ENCODE assay signal across 9 mouse cellular contexts in the genomic region with DNA sequence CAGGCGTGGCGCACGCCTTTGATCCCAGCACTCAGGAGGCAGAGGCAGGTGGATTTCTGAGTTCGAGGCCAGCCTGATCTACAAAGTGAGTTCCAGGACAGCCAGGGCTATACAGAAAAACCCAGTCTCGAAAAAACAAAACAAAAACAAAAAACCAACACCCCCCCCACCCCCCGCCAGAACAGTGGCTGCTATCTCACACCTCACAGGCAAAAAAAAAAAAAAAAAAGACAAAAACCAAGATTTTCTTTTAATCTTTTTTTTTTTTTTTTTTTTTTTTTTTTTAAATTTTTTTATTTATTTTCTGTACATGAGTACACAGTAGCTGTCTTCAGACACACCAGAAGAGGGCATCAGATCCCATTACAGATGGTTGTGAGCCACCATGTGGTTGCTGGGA. TPM values are rescaled to one million over a fixed set of nuclear protein-coding genes. Genes with fewer than 3 reads are reported as not detected.
DNase-seq lines count a peak whose midpoint lies in the region; ATAC-seq and TF ChIP-seq lines count a peak whose summit lies in the region.
"Not testable (repeated sequence)": the region's sequence is repeated elsewhere in the genome, so short reads cannot be mapped to it uniquely, and the experiment has no call there.
"Had no signal": no experiment of that assay in that cellular context is flagged by ENCODE, and none has a peak within 500 bp of the region (broad histone marks: within the 10 kb centered on the region; RNA-seq: fewer than 3 reads in every experiment).

No protein-coding gene starts in this region.

- not testable (repeated sequence) for H3K4me1 ChIP-seq in ES-Bruce4 (ENCODE audit: control insufficient read depth, insufficient read depth, low read length); liver, embryonic 14.5 days (replicated peaks; ENCODE audit: control insufficient read depth in 2 of 2, insufficient read depth in 2 of 2, low read length in 1 of 2)
- H3K4me1 ChIP-seq in bone marrow macrophage, adult 2 months (ENCODE audit: control insufficient read depth, insufficient read depth, low read length): peaks cover 30% of the 10 kb centered on the region
- peaks cover 29% of the 10 kb centered on the region for H3K4me1 ChIP-seq in heart, embryonic 11.5 days (ENCODE audit: control insufficient read depth, insufficient read depth, low read length)
- H3K4me1 ChIP-seq in hindbrain, embryonic 14.5 days (replicated peaks; ENCODE audit: control insufficient read depth, insufficient read depth, low read length): peaks cover 18% of the 10 kb centered on the region
- peaks cover 63% of the 10 kb centered on the region for H3K4me1 ChIP-seq in kidney, embryonic 15.5 days
- H3K4me1 ChIP-seq in megakaryocyte, embryonic 14.5 days: peaks cover 61% of the 10 kb centered on the region

- not testable (repeated sequence) for TF ChIP-seq EP300 in ES-Bruce4 (IDR thresholded peaks at IDR 0.05; ENCODE audit: insufficient read depth, low read depth, low read length); liver, embryonic 14.5 days (IDR thresholded peaks at IDR 0.05; ENCODE audit: low read depth)

- not testable (repeated sequence) for H3K9ac ChIP-seq in ES-Bruce4 (ENCODE audit: low read depth, poor library complexity, severe bottlenecking); heart, embryonic 11.5 days (ENCODE audit: low read depth, low read length); hindbrain, embryonic 14.5 days; kidney, embryonic 15.5 days
- peak overlapping the region; percentile 99 for H3K9ac ChIP-seq in liver, embryonic 14.5 days (replicated peaks)

- not testable (repeated sequence) for DNase-seq in hindbrain, embryonic 14.5 days (ENCODE audit: low spot score); liver, embryonic 14.5 days (ENCODE audit: low read depth in 3 of 3, low spot score in 3 of 3)

- not testable (repeated sequence) for ATAC-seq in heart, embryonic 11.5 days (replicated peaks; ENCODE audit: insufficient number of reproducible peaks, low FRiP score, low TSS enrichment); hindbrain, embryonic 14.5 days (ENCODE audit: low FRiP score); kidney, embryonic 15.5 days (replicated peaks; ENCODE audit: low FRiP score); liver, embryonic 14.5 days (ENCODE audit: insufficient read depth)

- not testable (repeated sequence) for H3K27ac ChIP-seq in ES-Bruce4 (ENCODE audit: insufficient read depth, low read length); heart, embryonic 11.5 days (ENCODE audit: low read depth, low read length); hindbrain, embryonic 14.5 days
- H3K27ac ChIP-seq in bone marrow macrophage, adult 2 months (ENCODE audit: insufficient read depth, low read depth, low read length): peak overlapping the region; percentile 74; the same call in 1 of the 2 replicates
- H3K27ac ChIP-seq in kidney, embryonic 15.5 days: peak overlapping the region; percentile 83
- H3K27ac ChIP-seq in liver, embryonic 14.5 days: peak overlapping the region; percentile 100

- peak overlapping the region; percentile 79; the same call in 1 of the 2 replicates for H3K4me2 ChIP-seq in heart, embryonic 11.5 days
- H3K4me2 ChIP-seq in hindbrain, embryonic 14.5 days (replicated peaks): peak overlapping the region; percentile 73; the same call in 1 of the 2 replicates
- not testable (repeated sequence) for H3K4me2 ChIP-seq in kidney, embryonic 15.5 days
- H3K4me2 ChIP-seq in liver, embryonic 14.5 days (ENCODE audit: low read depth): peak overlapping the region; percentile 88

- WGBS in heart, embryonic 11.5 days (ENCODE audit: insufficient replicate concordance): 74% methylated on average over 6 of the region's 6 CpGs
- WGBS in hindbrain, embryonic 14.5 days: 93% methylated on average over 6 of the region's 6 CpGs
- 88% methylated on average over 6 of the region's 6 CpGs for WGBS in kidney, embryonic 15.5 days
- WGBS in liver, embryonic 14.5 days (ENCODE audit: insufficient replicate concordance): 66% methylated on average over 6 of the region's 6 CpGs

- TF ChIP-seq CTCF in ES-Bruce4 (IDR thresholded peaks at IDR 0.05; ENCODE audit: low read depth, low read length); bone marrow macrophage, adult 2 months (IDR thresholded peaks at IDR 0.05; ENCODE audit: low read depth, low read length); liver, embryonic 14.5 days (IDR thresholded peaks at IDR 0.05; ENCODE audit: low read depth): not testable (repeated sequence)

- not testable (repeated sequence) for TF ChIP-seq POLR2A in ES-Bruce4 (IDR thresholded peaks at IDR 0.05; ENCODE audit: insufficient read depth, low read length); bone marrow macrophage, adult 2 months (IDR thresholded peaks at IDR 0.05; ENCODE audit: borderline replicate concordance, low read depth, low read length)

- peak overlapping the region; percentile 5; the same call in 1 of the 2 replicates for H3K4me3 ChIP-seq in ES-Bruce4 (ENCODE audit: low read depth, low read length)
- not testable (repeated sequence) for H3K4me3 ChIP-seq in bone marrow macrophage, adult 2 months (ENCODE audit: insufficient read depth, low read length); heart, embryonic 11.5 days (ENCODE audit: low read depth, low read length); hindbrain, embryonic 14.5 days (replicated peaks; ENCODE audit: low read length)
- peak overlapping the region; percentile 79; the same call in 1 of the 2 replicates for H3K4me3 ChIP-seq in kidney, embryonic 15.5 days (replicated peaks)
- peak overlapping the region; percentile 76 to 88; a peak in 3 of 4 replicates for H3K4me3 ChIP-seq in liver, embryonic 14.5 days (ENCODE audit: insufficient read depth in 1 of 2, low read depth in 2 of 2, low read length in 2 of 2)
- H3K4me3 ChIP-seq in megakaryocyte, embryonic 14.5 days (replicated peaks): peak overlapping the region; percentile 99

- not testable (repeated sequence) for H3K9me3 ChIP-seq in ES-Bruce4 (replicated peaks; ENCODE audit: control insufficient read depth, insufficient read depth, low read length, poor library complexity, severe bottlenecking); heart, embryonic 11.5 days (replicated peaks; ENCODE audit: control insufficient read depth, low read length); hindbrain, embryonic 14.5 days (ENCODE audit: control insufficient read depth, low read length); kidney, embryonic 15.5 days (replicated peaks); liver, embryonic 14.5 days (ENCODE audit: control insufficient read depth, low read length); megakaryocyte, embryonic 14.5 days

- not testable (repeated sequence) for H3K27me3 ChIP-seq in ES-Bruce4 (ENCODE audit: control insufficient read depth, insufficient read depth, low read length, poor library complexity, severe bottlenecking); heart, embryonic 11.5 days (ENCODE audit: control insufficient read depth, insufficient read depth, low read length); hindbrain, embryonic 14.5 days (ENCODE audit: control insufficient read depth, insufficient read depth, low read length); kidney, embryonic 15.5 days; liver, embryonic 14.5 days (ENCODE audit: control insufficient read depth, insufficient read depth, low read length); megakaryocyte, embryonic 14.5 days (replicated peaks)

- H3K36me3 ChIP-seq in ES-Bruce4 (ENCODE audit: control insufficient read depth, insufficient read depth, low read length, poor library complexity, severe bottlenecking): peaks cover 12% of the 10 kb centered on the region
- H3K36me3 ChIP-seq in heart, embryonic 11.5 days (ENCODE audit: control insufficient read depth, insufficient read depth, low read length); hindbrain, embryonic 14.5 days (replicated peaks; ENCODE audit: control insufficient read depth, insufficient read depth): not testable (repeated sequence)
- peaks cover 14% of the 10 kb centered on the region for H3K36me3 ChIP-seq in kidney, embryonic 15.5 days
- H3K36me3 ChIP-seq in liver, embryonic 14.5 days (replicated peaks; ENCODE audit: control insufficient read depth, insufficient read depth, low read depth): peaks cover 31% of the 10 kb centered on the region
- H3K36me3 ChIP-seq in megakaryocyte, embryonic 14.5 days (replicated peaks; ENCODE audit: low read length): peaks cover 30% of the 10 kb centered on the region

RNA-seq across cellular contexts. Expression of a gene that starts 1.0 kb away (rescaled TPM):
- polyA plus RNA-seq in ES-Bruce4 (2011; ENCODE audit: insufficient read depth, insufficient read length, low read depth, missing spikeins): 14.3 and 18.6 TPM in 2 replicates
- 1.0 and 1.6 TPM in 2 replicates for polyA plus RNA-seq in bone marrow macrophage, adult 2 months (2012; ENCODE audit: insufficient read depth, insufficient read length, missing spikeins)
- polyA plus RNA-seq in heart, embryonic 11.5 days (2014; fragmentation: Nextera tagmentation; extraction: Ambion mirVana): 1.1 TPM in 2 replicates
- polyA plus RNA-seq in hindbrain, embryonic 14.5 days (2014; fragmentation: Nextera tagmentation; extraction: Ambion mirVana): 1.4 and 2.3 TPM in 2 replicates
- polyA plus RNA-seq in kidney, embryonic 15.5 days (2015; fragmentation: Nextera tagmentation; extraction: Ambion mirVana): 4.5 and 5.1 TPM in 2 replicates
- polyA plus RNA-seq in liver, embryonic 14.5 days (2012; rRNA removed): 0.52 and 0.90 TPM in 2 replicates
- 0.40 and 0.41 TPM in 2 replicates for polyA plus RNA-seq in liver, embryonic 14.5 days (2014; fragmentation: Nextera tagmentation; extraction: Ambion mirVana)
- polyA plus RNA-seq in megakaryocyte, embryonic 14.5 days (2012; ENCODE audit: insufficient read depth, low replicate concordance): 2.9 and 16.4 TPM in 2 replicates

RNA-seq across cellular contexts. Expression of a gene that starts 1.1 kb away (rescaled TPM):
- polyA plus RNA-seq in ES-Bruce4 (2011; ENCODE audit: insufficient read depth, insufficient read length, low read depth, missing spikeins): 15.5 and 18.6 TPM in 2 replicates
- 21.3 and 26.7 TPM in 2 replicates for polyA plus RNA-seq in bone marrow macrophage, adult 2 months (2012; ENCODE audit: insufficient read depth, insufficient read length, missing spikeins)
- 28.5 and 28.8 TPM in 2 replicates for polyA plus RNA-seq in heart, embryonic 11.5 days (2014; fragmentation: Nextera tagmentation; extraction: Ambion mirVana)
- polyA plus RNA-seq in hindbrain, embryonic 14.5 days (2014; fragmentation: Nextera tagmentation; extraction: Ambion mirVana): 12.9 and 13.0 TPM in 2 replicates
- 18.6 and 24.7 TPM in 2 replicates for polyA plus RNA-seq in kidney, embryonic 15.5 days (2015; fragmentation: Nextera tagmentation; extraction: Ambion mirVana)
- 79.3 and 140 TPM in 2 replicates for polyA plus RNA-seq in liver, embryonic 14.5 days (2012; rRNA removed)
- polyA plus RNA-seq in liver, embryonic 14.5 days (2014; fragmentation: Nextera tagmentation; extraction: Ambion mirVana): 165 and 183 TPM in 2 replicates
- 361 and 818 TPM in 2 replicates for polyA plus RNA-seq in megakaryocyte, embryonic 14.5 days (2012; ENCODE audit: insufficient read depth, low replicate concordance)

RNA-seq across cellular contexts. Expression of a gene that starts 17.0 kb away (rescaled TPM):
- polyA plus RNA-seq in ES-Bruce4 (2011; ENCODE audit: insufficient read depth, insufficient read length, low read depth, missing spikeins): 105 and 119 TPM in 2 replicates
- polyA plus RNA-seq in bone marrow macrophage, adult 2 months (2012; ENCODE audit: insufficient read depth, insufficient read length, missing spikeins): 278 and 296 TPM in 2 replicates
- polyA plus RNA-seq in heart, embryonic 11.5 days (2014; fragmentation: Nextera tagmentation; extraction: Ambion mirVana): 165 and 186 TPM in 2 replicates
- polyA plus RNA-seq in hindbrain, embryonic 14.5 days (2014; fragmentation: Nextera tagmentation; extraction: Ambion mirVana): 121 and 122 TPM in 2 replicates
- polyA plus RNA-seq in kidney, embryonic 15.5 days (2015; fragmentation: Nextera tagmentation; extraction: Ambion mirVana): 221 and 252 TPM in 2 replicates
- polyA plus RNA-seq in liver, embryonic 14.5 days (2012; rRNA removed): 48.2 and 58.8 TPM in 2 replicates
- polyA plus RNA-seq in liver, embryonic 14.5 days (2014; fragmentation: Nextera tagmentation; extraction: Ambion mirVana): 81.7 and 97.2 TPM in 2 replicates
- 504 and 892 TPM in 2 replicates for polyA plus RNA-seq in megakaryocyte, embryonic 14.5 days (2012; ENCODE audit: insufficient read depth, low replicate concordance)

RNA-seq across cellular contexts. Expression of a gene that starts 27.5 kb away (rescaled TPM):
- polyA plus RNA-seq in ES-Bruce4 (2011; ENCODE audit: insufficient read depth, insufficient read length, low read depth, missing spikeins): 55.0 and 62.2 TPM in 2 replicates
- 2.0 and 2.5 TPM in 2 replicates for polyA plus RNA-seq in bone marrow macrophage, adult 2 months (2012; ENCODE audit: insufficient read depth, insufficient read length, missing spikeins)
- 0.31 and 1.5 TPM in 2 replicates for polyA plus RNA-seq in heart, embryonic 11.5 days (2014; fragmentation: Nextera tagmentation; extraction: Ambion mirVana)
- polyA plus RNA-seq in hindbrain, embryonic 14.5 days (2014; fragmentation: Nextera tagmentation; extraction: Ambion mirVana): 0.25 TPM in 1 of 2 replicates, not detected in the other
- polyA plus RNA-seq in kidney, embryonic 15.5 days (2015; fragmentation: Nextera tagmentation; extraction: Ambion mirVana): 11.8 and 14.8 TPM in 2 replicates
- polyA plus RNA-seq in liver, embryonic 14.5 days (2012; rRNA removed): 0.95 and 2.1 TPM in 2 replicates
- 1.2 and 2.5 TPM in 2 replicates for polyA plus RNA-seq in liver, embryonic 14.5 days (2014; fragmentation: Nextera tagmentation; extraction: Ambion mirVana)
- 4.9 and 6.8 TPM in 2 replicates for polyA plus RNA-seq in megakaryocyte, embryonic 14.5 days (2012; ENCODE audit: insufficient read depth, low replicate concordance)
- polyA plus RNA-seq: activated CD4-positive, CD25-positive, alpha-beta regulatory T cell, adult 4 months; midbrain, embryonic 15.5 days had no signal

RNA-seq across cellular contexts. Expression of a gene that starts 38.6 kb away (rescaled TPM):
- polyA plus RNA-seq in ES-Bruce4 (2011; ENCODE audit: insufficient read depth, insufficient read length, low read depth, missing spikeins): 15.3 and 15.5 TPM in 2 replicates
- 22.0 and 25.4 TPM in 2 replicates for polyA plus RNA-seq in bone marrow macrophage, adult 2 months (2012; ENCODE audit: insufficient read depth, insufficient read length, missing spikeins)
- polyA plus RNA-seq in heart, embryonic 11.5 days (2014; fragmentation: Nextera tagmentation; extraction: Ambion mirVana): 4.6 and 4.9 TPM in 2 replicates
- 2.8 and 3.6 TPM in 2 replicates for polyA plus RNA-seq in hindbrain, embryonic 14.5 days (2014; fragmentation: Nextera tagmentation; extraction: Ambion mirVana)
- polyA plus RNA-seq in kidney, embryonic 15.5 days (2015; fragmentation: Nextera tagmentation; extraction: Ambion mirVana): 3.3 and 3.5 TPM in 2 replicates
- 1.5 and 2.2 TPM in 2 replicates for polyA plus RNA-seq in liver, embryonic 14.5 days (2012; rRNA removed)
- 1.6 and 1.8 TPM in 2 replicates for polyA plus RNA-seq in liver, embryonic 14.5 days (2014; fragmentation: Nextera tagmentation; extraction: Ambion mirVana)
- polyA plus RNA-seq in megakaryocyte, embryonic 14.5 days (2012; ENCODE audit: insufficient read depth, low replicate concordance): 0.23 and 0.70 TPM in 2 replicates
